Mouse (Mus musculus) ES-E14 (cell line): ENCODE results near the gene Zfp354c.

Source experiments
- CHD2 ChIP-seq: IDR thresholded peaks from 2 replicates; pipeline ENCODE4 v1.6.1; 2014; ENCODE audit warnings: mild to moderate bottlenecking, low read depth, low read length, inconsistent platforms
- HCFC1 ChIP-seq: IDR thresholded peaks from 2 replicates; pipeline ENCODE4 v1.6.1; 2012; ENCODE audit warnings: low read length, inconsistent platforms, borderline replicate concordance; ENCODE audit not compliant: insufficient read depth

- TF ChIP-seq HCFC1, result no peak
- TF ChIP-seq CHD2, result no peak
These were observed 60.5 kb downstream of the Zfp354c start for GRCm38 (mm10) chr11:50767039-50767438.
